Mouse (Mus musculus) adrenal gland, postnatal 25 days (tissue): Measurements from ENCODE around the gene Gm10799. TPM values are rescaled to one million over a fixed set of nuclear protein-coding genes. Genes with fewer than 3 reads are reported as not detected.
"Not testable (repeated sequence)": the region's sequence is repeated elsewhere in the genome, so short reads cannot be mapped to it uniquely, and the experiment has no call there.

ENCODE experiments used
- DNase-seq: peaks from one replicate; pipeline ENCODE4 v3.0.0; 2021; ENCODE audit warnings: mixed read lengths
- total RNA-seq: library from RNA; stranded (reverse); gene quantifications from 2 replicates; pipeline ENCODE4 v1.2.3, GENCODE M21; 2021

Gene Gm10799
- total RNA-seq, 1 experiment from 2014 or later = not detected

DNA sequence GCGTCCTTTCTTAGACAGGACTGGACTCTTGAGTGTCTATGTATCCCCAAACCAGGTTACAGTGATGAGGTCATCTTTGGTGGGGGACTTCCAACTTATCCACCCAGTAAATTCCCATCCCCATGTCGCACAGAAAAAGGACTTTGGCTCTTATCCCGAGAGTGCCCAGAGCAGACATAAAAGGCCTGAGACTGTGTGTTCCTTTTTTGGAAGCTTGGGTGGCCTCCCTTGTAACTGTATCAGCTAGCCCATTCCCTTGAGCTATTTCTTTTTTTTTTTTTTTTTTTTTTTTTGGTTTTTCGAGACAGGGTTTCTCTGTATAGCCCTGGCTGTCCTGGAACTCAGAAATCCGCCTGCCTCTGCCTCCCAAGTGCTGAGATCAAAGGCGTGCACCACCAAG, 2.8 kb downstream of the Gm10799 start, which contains the start of gene Gm10912:
Gm10912 (plus strand) TSS at position 301 of the 400 bp plus-strand sequence.
- DNase-seq = not testable (repeated sequence)

DNA sequence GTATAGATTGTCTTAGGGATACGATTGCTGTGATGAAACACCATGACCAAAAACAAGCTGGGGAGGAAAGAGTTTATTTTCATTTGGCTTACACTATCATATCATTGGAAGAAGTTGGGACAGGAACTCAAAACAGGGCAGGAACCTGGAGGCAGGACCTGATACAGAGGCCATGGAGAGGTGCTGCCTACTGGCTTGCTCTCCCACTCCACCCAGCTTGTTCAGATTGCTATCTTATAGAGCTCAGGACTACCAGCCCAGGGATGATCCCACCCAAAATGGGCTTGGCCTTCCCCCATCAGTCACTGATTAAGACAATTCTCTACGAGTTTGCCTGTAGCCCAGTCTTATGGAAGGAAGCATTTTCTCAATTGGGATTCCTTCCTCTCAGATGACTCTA, 4.2 kb downstream of the Gm10799 start:
- no peak for DNase-seq

DNA sequence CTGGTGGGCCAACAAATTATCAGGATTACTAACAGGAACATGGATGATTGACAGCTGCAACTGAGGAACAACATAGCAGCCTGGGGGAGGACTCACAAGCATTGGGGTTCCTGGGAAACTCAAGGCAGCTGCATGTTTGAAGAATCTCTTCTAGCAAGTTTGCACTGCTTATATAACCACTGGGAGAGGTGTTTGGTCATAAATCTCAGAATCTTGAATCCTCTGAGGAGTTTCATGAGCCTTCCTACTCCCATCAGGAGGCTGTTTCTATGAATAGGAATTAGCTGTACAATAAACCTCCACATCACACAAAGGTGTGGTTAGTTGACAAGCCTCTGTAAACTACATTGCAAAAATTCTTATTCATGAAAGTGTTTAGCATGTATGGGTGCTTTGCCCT, 5.7 kb downstream of the Gm10799 start:
- no peak for DNase-seq

DNA sequence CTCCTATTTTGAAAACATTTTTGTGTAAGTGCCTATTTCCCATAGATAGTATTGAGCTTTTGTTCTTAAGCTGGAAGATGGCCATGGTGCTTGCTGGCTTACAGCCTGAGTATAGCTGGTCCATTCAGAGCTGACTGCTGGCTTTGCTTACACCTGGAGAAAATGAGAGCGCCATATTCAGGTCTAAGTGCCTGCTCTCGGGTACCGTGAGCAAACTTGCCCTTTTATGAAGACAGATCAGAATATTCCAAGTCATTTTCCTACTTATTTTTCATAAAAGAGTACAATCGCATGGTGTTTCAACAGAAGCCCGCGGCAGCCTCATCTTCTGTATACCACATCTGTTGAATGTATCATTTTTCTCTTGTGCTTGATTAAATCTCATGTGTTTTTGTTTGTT, 7.4 kb downstream of the Gm10799 start:
- no peak for DNase-seq

DNA sequence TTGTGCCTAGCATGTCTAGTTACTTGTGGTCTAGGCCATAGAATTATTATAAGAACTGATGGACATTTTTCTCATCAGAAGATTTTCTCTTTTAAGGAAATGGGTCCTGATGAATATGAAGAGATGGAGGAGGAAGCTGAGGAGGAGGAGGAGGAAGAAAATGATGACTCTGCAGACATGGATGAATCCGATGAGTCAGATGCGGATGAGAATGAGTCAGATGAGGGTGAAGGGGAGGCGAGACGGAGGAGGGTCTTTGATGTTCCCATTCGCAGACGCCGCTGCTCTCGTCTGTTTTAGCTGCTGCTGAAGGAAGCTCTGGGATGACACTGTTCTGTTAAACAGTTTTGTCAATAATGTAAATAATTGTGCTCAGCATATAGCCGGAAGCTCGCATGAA, 8.6 kb downstream of the Gm10799 start:
- DNase-seq = no peak

DNA sequence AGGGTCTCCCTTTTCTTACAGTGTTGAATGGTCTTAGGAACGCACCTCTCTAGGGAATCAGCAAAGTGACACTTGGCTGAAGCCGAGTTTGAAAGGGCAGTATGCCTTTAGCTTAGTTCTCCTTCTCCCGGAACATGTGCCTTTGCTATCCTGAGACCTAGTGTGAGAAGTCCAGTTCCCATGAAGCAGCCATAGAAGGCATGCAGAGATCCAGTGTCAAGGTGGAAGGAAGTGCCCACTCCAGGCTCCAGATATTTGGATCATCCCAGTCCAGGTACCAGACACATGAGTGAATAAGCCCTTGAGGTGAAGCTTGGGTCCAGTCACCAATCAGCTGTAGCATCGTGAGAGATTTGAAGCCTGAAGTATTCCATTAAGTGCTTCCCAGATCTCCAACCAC, 9.4 kb downstream of the Gm10799 start:
- DNase-seq = no peak

DNA sequence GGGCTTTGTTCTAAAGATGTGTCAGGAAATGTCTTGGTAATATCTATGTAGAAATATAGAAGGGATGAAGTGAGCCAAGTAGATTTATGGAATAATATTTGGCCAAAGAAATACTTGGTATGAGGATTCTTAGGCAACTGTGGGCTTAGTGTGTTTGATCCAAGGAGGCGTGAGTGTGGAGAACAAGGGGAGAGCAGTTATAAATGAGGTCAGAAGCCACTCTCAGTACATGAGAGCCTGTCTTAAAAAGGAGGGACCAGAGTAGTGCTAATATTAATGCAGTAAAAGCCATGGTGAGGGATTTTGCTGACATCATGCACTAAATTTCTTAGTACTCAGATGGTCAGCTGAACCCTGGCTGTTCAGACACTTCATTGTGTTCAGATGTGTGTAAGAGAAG, 10.0 kb downstream of the Gm10799 start:
- DNase-seq = no peak

DNA sequence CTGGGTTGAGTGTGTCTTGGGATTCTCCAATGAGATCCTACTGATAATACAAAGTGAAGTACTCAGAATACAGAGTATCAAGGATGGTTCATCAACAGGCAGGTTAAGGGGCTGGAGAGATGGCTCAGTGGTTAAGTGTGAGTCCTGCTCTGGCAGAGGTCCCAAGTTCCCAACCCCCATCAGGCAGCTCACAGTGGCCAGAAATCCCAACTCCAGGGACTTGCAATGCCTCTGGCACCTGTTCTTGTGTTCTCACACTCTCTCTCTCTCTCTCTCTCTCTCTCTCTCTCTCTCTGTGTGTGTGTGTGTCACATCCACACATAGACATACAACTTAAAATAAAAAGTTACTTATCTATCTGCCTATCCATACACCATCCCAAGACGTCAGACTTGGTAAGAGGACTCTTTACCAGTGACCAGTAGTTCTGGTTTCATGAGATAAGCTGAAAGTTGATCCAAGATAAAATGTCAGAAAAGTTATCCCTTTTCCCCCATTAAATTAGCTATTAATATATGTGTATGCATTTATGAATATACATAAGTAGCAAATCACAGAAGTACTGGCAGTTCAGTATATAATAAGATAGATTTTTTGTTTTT, 23.8 kb downstream of the Gm10799 start:
- peak; percentile 38 for DNase-seq

DNA sequence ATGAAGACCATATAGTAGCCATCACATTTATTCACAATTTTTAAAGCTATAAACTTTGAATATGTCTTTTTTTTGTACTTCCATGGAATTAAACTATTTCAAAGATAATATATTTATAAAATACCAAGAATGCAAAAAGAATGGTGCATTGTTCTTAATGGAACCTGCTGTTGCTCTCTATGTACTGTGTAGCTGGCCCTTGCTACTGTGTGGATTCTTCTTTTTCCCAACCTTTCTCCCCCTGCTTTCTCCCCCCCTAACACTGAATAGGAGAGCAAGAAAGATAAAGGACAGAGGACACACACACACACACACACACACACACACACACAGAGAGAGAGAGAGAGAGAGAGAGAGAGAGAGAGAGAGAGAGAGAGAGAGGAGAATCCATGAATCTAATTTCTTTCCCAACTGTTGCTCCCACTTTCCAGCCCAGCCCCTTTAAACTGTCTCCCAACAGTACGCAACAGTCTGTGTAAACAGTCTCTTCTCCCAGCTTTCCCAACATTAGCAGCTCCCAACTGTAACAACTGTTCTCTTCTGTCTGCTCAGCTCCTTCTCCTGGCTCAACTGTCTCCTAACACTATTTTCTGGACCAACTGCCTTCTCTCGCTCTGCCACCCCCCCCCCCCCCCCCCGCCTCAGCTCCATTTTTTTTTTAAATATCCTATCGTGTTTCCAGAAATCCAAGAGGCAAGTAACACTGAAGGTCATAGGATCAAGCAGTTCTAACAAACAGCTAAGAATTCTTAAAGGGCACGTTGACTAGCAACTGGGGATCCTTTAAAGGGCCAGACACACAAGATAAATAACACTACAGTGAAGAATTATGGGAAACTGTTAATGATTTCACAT, 24.5 kb downstream of the Gm10799 start:
- DNase-seq = no peak

DNA sequence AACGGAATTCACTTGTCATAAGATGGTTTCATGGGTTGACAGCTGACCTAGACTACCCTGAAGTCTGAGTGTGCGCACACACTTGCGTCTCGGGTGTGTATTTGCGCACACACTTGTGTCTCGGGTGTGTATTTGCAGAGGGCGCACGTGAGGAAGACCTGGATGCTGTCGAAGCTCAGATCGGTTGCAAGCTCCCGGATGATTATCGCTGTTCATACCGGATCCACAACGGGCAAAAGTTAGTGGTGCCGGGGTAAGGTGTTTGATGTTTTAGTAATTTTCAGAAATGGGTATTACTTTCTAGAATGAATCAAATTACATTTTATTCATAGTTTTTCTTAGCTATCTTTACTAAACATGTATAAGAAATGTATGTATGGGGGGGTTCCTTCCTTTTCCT, 25.6 kb downstream of the Gm10799 start:
- DNase-seq = no peak

DNA sequence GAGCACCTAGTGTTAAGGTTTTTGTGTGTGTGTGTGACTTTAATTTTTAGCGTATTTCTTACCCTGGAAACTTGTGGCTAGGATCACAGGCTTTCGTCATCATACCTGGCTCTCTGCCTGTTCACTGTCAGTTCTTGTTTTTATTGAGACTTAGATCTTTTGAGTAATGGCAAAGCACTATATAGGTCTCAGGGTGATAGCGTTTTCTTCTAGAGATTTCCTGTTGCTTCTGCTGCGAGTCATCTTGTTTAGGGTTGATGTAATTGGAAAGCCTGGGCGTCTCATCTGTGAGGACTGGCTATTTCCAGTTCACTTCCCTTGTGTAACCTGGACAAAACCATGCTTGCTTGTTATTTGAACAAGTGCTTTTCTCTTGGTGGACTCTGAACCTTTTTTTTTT, 26.7 kb downstream of the Gm10799 start:
- peak; percentile 34 for DNase-seq

DNA sequence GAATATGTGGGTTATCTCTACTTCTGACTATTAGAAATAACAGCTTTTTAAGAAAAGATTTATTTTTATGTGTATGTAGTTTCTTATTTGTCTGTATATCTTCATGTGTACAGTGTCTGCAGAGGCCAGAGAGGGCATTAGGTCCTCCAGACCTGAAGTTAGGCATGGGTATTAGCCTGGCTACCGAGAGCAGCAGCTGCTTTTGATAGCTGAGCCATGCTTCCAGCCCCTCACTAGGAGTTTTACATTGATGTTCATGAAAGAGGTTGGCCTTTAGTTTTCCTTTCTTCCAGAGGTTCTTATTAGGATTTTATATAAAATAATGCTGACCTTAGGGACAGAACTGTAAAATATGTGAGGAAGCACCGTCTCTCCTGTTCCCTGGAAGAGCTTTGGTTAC, 30.1 kb downstream of the Gm10799 start:
- no peak for DNase-seq

DNA sequence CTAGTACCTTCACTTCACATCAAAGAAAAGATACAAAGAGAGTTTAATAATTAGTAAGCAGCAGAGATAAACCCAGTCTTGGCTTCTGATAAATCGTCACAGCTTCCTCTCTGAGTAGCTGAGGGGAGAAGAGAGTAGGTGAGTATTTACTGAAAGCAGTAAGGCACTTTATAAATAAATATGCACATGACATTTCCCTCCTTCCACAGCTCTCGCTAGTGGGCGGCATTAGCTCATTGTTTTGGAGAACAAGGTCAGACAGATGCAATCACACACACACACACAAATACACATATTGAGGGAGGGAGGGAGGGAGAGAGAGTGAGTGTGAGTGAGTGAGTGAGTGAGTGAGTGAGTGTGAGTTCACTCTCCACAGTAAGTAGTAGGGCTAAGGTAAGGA, 32.0 kb downstream of the Gm10799 start:
- DNase-seq = no peak

DNA sequence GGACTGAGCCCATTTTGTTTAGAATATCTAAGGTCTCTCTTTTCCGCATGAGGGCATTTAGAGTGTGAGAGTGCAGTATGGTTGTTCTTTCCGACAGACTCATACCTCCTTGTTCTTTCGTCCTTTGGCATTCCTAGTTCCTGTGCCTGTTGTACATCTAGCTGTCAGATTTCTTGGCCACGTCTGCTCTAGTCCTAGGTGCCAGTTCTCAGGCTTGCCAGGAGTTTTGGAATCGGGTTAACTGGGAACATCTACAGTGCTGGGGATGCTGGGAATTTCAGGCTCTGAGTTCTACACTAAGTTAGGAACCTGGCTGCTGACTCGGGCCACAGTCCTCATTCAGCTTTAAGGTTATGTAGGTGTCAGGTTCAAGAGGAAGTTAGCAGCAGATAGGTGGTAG, 32.8 kb downstream of the Gm10799 start:
- no peak for DNase-seq

DNA sequence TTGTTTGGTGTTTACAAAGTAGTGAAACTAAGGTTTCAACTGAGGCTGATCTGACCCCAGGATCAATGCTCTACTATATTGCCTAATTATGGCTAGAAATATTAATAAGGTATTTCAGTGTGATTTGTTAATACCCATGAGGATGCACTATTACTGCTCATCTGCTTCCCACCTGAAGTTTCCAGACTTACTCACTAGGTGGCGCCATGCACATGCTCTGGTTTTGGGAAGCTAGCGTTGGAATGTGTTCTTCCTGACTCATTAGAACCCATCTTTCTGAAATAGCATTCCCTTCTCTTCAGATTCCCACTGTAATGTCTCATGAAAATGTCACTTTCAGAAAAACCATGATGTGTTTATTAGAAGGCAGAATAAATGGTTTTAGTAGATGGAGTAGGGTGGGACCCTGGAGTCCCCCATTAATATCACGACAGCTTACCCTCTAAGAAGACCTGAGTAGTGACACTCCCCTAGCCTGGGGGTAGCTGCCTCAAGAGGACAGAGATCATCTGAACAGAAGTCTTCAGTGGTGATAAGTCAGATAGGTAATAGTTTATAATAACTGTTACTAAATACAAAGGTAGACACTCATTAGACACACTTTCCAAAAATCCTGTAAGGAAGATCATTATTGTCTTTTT, 33.4 kb downstream of the Gm10799 start:
- DNase-seq = peak; percentile 53

DNA sequence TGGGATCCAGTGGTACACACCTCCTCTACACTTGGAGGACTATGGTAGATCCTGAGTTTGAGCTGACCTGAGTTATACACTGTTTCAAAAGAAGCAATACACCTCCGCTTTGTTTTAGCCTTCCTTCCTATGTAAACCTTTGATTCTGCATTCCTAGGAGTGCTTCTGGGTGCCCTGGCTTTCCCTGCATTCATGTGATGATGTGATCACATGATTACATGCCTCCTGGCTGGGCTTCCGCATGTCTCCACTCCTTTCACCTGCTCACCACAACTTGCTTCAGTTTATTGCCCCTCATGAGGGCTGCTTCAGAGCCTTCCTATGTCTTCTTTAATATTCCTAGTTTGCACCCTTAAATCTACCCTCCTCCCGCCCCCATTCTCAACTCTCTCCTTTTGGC, 36.3 kb downstream of the Gm10799 start:
- no peak for DNase-seq

DNA sequence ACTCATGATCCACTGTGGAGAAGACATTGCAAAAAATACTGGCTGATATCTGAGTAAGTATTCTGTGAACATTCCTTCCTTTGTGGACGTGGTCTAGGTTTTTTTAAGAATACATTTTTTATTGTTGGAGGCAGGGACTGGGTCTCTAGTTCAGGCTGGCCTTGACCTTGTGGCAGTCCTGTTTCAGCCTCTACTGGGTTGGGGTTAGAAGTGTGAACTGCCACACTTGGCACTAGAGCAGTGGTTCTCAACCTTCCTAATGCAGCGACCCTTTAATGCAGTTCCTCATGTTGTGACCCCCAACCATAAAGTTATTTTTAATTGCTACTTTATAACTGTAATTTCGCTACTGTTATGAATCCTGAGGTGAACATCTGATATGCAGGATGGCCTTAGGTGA, 38.0 kb downstream of the Gm10799 start:
- no peak for DNase-seq

DNA sequence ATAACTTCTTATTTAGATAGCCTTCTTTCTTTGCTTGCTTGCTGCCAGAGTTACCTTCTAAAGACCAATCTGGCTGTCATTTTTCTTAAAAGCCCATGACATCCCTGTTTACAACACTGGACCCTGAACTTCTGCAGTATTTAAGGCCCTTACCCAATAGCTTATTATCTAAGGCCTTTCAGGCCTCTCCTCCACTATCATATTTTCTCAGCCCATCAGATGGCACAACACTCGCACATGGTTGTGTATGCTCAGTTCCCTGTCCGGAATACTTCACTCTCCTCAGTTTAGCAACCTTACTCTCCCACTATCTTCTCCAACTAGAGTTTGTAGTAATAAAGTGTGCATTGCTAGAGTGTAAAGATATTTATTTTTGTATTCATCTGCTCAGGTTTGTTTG, 39.3 kb downstream of the Gm10799 start:
- DNase-seq = no peak

DNA sequence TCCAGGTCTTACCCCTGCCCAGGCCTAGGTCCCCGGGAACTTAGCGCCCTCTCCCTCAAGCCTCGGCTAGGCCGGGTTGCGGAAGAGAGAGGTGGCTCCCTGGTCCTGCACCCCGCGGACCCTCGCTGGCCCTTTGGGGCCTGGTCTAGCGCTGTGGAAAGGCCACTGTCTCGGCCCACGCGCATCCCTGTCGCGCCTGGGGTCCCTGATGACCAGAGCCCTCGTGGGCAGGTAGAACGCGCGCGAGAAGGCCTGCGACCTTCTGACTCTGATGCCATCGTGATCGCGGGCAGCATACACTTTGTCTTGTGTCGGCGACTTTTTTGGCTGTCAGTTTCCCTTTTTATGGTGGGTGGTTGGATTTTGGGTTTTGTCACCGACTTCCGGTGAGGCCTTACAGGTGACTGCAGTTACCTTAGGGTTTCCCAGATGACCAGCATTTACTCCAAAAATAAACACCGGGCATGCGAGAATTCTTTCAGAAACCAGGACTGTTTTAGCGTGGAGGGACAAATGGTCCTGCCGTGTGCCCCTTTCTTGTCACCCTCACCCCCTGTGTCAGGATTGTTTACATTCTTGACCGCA, 40.1 kb downstream of the Gm10799 start, which contains the start of gene 4931422A03Rik:
4931422A03Rik (minus strand) TSS at position 223 of the 585 bp plus-strand sequence.
- DNase-seq = no peak

DNA sequence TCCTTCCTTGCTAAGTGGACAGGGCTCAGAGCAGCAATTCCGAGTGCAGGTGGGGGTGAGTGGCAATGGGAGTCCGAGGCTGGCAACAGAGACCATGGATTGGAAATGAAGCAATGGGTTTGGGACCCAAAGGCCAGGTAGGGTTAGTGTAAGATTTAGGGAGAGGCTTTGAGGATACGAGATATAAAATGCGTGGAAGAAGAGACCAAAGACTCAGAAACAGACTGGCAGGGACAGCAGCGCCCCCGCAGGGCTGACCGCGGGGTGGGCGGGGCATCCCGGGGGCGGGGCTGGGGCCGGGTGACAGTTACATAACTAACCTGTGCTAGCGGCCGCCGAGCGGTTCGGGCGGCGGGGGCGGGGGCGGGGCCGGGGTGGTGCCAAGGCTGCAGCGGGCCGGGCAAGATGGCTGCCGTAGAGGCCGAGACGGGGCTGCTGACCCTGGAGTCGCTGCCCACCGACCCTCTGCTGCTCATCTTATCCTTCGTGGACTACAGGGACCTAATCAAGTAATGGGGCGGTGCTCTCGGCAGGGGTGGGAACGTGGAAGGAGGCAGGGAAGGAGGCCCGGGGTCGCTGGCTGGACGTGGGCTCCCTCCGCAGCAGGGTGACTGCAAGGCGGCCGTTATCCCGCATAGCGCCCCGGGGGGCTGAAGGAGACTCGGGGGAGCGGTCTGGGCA, 40.8 kb downstream of the Gm10799 start, which contains the start of gene Fbxo3:
Fbxo3 (plus strand) TSS at position 264 of the 681 bp plus-strand sequence.
- peak; percentile 92 for DNase-seq

DNA sequence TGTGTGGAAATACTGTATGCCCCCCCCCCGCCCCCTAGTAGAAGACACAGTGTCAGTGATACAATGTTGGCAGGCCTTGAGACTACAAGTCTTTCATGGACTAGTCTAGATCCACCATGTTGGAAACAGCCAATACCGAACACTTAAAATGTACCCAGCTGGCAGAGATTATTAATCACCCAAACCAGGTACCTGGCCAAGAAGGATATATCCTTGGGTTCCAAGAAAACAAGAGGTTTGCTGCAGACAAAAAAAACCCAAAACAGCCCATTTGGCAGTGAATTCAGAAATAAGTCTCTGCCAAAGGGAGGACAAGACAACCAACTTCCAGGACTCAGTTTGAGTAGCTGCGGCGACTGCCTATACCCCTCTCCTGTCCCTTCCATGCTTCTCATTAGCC, 43.7 kb downstream of the Gm10799 start:
- DNase-seq = no peak

DNA sequence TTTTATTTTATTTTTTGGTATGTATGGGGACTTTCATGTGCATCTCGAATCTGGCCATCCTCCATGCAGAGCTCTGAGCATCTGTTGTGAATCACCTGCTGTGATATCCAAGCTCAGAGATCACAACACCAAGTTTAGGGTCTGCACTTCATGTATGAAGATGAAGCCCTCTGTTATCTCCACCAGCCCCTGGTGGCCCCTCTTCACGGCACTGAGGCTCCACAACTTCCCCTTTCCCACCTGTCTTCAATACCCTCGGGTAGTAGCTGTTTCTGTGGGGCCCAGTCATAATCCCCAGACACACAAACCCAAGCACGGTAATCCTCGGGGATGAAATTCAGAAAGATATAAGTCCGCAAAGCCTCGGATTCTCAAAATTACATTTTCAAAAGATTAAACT, 45.3 kb downstream of the Gm10799 start:
- DNase-seq = no peak
